Mouse (Mus musculus): Measurements from ENCODE around the gene Sgpp1. TPM values are rescaled to one million over a fixed set of nuclear protein-coding genes. Genes with fewer than 3 reads are reported as not detected.

The Sgpp1 gene
- polyA plus RNA-seq, 2 experiments, result 9.2 to 17.7 TPM

GRCm38 (mm10) chr12:75666939-75667338 lies 68.6 kb downstream of the Sgpp1 start:
- Histone ChIP-seq H3K9ac (replicated peaks) (no peak overlapping the region), H3K4me3 (ENCODE audit: insufficient read depth in 1 of 2, low read depth in 2 of 2, low read length in 2 of 2) (no peak overlapping the region), H3K36me3 (replicated peaks; ENCODE audit: control insufficient read depth, insufficient read depth, low read depth) (no peaks in the 10 kb centered on the region), H3K27ac (no peak overlapping the region), H3K27me3 (ENCODE audit: control insufficient read depth, insufficient read depth, low read length) (no peaks in the 10 kb centered on the region), H3K4me1 (replicated peaks; ENCODE audit: control insufficient read depth in 2 of 2, insufficient read depth in 2 of 2, low read length in 1 of 2) (peaks cover 8 to 13% of the 10 kb centered on the region in 2 experiments), H3K4me2 (ENCODE audit: low read depth) (no peak overlapping the region), H3K9me3 (ENCODE audit: control insufficient read depth, low read length) (no peaks in the 10 kb centered on the region)
- DNase-seq (ENCODE audit: low read depth in 3 of 3, low spot score in 3 of 3) (peak in 1 of 3 experiments; percentile 38), ATAC-seq (ENCODE audit: insufficient read depth) (no peak)
- TF ChIP-seq CTCF (IDR thresholded peaks at IDR 0.05; ENCODE audit: low read depth) (no peak), EP300 (IDR thresholded peaks at IDR 0.05; ENCODE audit: low read depth) (no peak)

- H3K27ac ChIP-seq, result no peak overlapping the region
- H3K9ac ChIP-seq (replicated peaks), result no peak overlapping the region
- no peaks in the 10 kb centered on the region for H3K9me3 ChIP-seq (ENCODE audit: control insufficient read depth, low read length)
- TF ChIP-seq CTCF (IDR thresholded peaks at IDR 0.05; ENCODE audit: low read depth), result no peak
- TF ChIP-seq EP300 (IDR thresholded peaks at IDR 0.05; ENCODE audit: low read depth), result no peak
- peaks cover 0 to 7% of the 10 kb centered on the region in 2 experiments; a peak in 3 of 4 replicates for H3K4me1 ChIP-seq (replicated peaks; ENCODE audit: control insufficient read depth in 2 of 2, insufficient read depth in 2 of 2, low read length in 1 of 2)
- H3K27me3 ChIP-seq (ENCODE audit: control insufficient read depth, insufficient read depth, low read length), result no peaks in the 10 kb centered on the region
- no peak for ATAC-seq (ENCODE audit: insufficient read depth)
- no peaks in the 10 kb centered on the region for H3K36me3 ChIP-seq (replicated peaks; ENCODE audit: control insufficient read depth, insufficient read depth, low read depth)
- WGBS (ENCODE audit: insufficient replicate concordance), result 57% methylated on average over 6 of the region's 6 CpGs
- no peak overlapping the region for H3K4me3 ChIP-seq (ENCODE audit: insufficient read depth in 1 of 2, low read depth in 2 of 2, low read length in 2 of 2)
- DNase-seq (ENCODE audit: low read depth in 3 of 3, low spot score in 3 of 3), result no peak
- H3K4me2 ChIP-seq (ENCODE audit: low read depth), result no peak overlapping the region
These were observed 71.1 kb downstream of the Sgpp1 start for GRCm38 (mm10) chr12:75664516-75664810.

Other genes with a start within 250 kb of the Sgpp1 start
- gene Ppp2r5e, start 139.5 kb downstream of the Sgpp1 start, polyA plus RNA-seq (2012; rRNA removed), result 3.8 and 6.8 TPM in 2 replicates
- 5.0 and 5.8 TPM in 2 replicates for gene Ppp2r5e, start 139.5 kb downstream of the Sgpp1 start, polyA plus RNA-seq (2014; fragmentation: Nextera tagmentation; extraction: Ambion mirVana)
- gene Wdr89, start 66.2 kb downstream of the Sgpp1 start, polyA plus RNA-seq (2012; rRNA removed), result 3.3 and 5.5 TPM in 2 replicates
- 5.3 and 5.5 TPM in 2 replicates for gene Wdr89, start 66.2 kb downstream of the Sgpp1 start, polyA plus RNA-seq (2014; fragmentation: Nextera tagmentation; extraction: Ambion mirVana)
- gene Syne2, start 82.4 kb upstream of the Sgpp1 start, polyA plus RNA-seq (2012; rRNA removed), result 1.7 and 2.1 TPM in 2 replicates
- gene Syne2, start 82.4 kb upstream of the Sgpp1 start, polyA plus RNA-seq (2014; fragmentation: Nextera tagmentation; extraction: Ambion mirVana), result 2.5 and 3.0 TPM in 2 replicates

Data from liver, embryonic 14.5 days (tissue).